Mouse (Mus musculus): Measurements from ENCODE around the gene Mars. TPM values are rescaled to one million over a fixed set of nuclear protein-coding genes. Genes with fewer than 3 reads are reported as not detected.

The Mars gene
- total and polyA plus RNA-seq, 3 experiments = 102 to 109 (median 104) TPM

GRCm38 (mm10) chr10:127330212-127330611 lies 18.6 kb upstream of the Mars start:
- DNase-seq (ENCODE audit: low spot score) (no peak), ATAC-seq (ENCODE audit: extremely low read depth, insufficient number of reproducible peaks, low FRiP score, poor library complexity, severe bottlenecking) (no peak)
- peaks cover 75% of the 10 kb centered on the region for H3K36me3 ChIP-seq (replicated peaks)
- H3K4me1 ChIP-seq (ENCODE audit: insufficient read depth, low read depth, low read length) = peaks cover 74% of the 10 kb centered on the region
- H3K9me3 ChIP-seq (replicated peaks) = no peaks in the 10 kb centered on the region
- H3K27me3 ChIP-seq (ENCODE audit: insufficient read depth, low read length) = no peaks in the 10 kb centered on the region
- no peak overlapping the region; the same call in 1 of the 2 replicates for H3K4me3 ChIP-seq (ENCODE audit: low read depth, low read length)
- TF ChIP-seq GATA1 (IDR thresholded peaks at IDR 0.05; ENCODE audit: borderline replicate concordance, low read length) (no peak), CTCF (IDR thresholded peaks at IDR 0.05; ENCODE audit: low read depth, low read length) (no peak), POLR2AphosphoS5 (IDR thresholded peaks at IDR 0.05; ENCODE audit: insufficient replicate concordance, low read depth, low read length) (no peak), TAL1 (conservative IDR thresholded peaks at IDR 0.05; ENCODE audit: low read depth, low read length) (no peak), GATA2 (IDR thresholded peaks at IDR 0.05; ENCODE audit: borderline replicate concordance, low read depth, low read length) (no peak)

DNA sequence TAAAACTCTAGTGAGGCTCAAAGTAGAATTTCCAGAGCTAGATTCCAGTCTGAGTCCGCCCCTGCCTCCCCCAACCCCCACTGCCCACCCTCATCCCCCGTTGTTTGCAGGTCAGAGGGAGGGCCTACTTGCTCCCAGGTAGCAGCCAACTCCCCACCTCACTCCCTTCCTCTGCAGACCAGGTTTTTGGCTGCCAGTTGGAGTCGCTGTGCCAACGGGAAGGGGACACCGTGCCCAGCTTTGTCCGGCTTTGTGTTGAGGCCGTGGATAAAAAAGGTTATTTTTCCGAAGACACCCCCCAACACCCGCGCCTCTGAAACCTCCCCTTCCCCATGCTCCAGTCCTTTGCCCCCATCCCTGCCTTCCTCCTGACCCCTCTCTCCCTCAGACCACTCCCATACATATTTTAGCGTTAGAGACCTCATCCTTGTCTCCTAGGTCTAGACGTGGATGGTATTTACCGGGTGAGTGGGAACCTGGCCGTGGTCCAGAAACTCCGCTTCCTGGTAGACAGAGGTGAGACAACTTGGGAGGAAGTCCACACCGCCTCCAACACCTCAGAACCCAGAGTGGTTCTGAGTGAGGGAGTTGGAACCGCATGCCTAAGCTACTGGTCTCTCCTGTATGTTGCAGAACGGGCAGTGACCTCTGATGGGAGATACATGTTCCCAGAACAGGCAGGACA lies 16.0 kb upstream of the Mars start:
- no peaks in the 10 kb centered on the region for H3K9me3 ChIP-seq (replicated peaks)
- DNase-seq (ENCODE audit: low spot score) = no peak
- H3K4me3 ChIP-seq (ENCODE audit: low read depth, low read length) = peak overlapping the region; percentile 85
- no peaks in the 10 kb centered on the region for H3K27me3 ChIP-seq (ENCODE audit: insufficient read depth, low read length)
- peaks cover 72% of the 10 kb centered on the region for H3K36me3 ChIP-seq (replicated peaks)
- H3K4me1 ChIP-seq (ENCODE audit: insufficient read depth, low read depth, low read length) = peaks cover 96% of the 10 kb centered on the region
- TF ChIP-seq TAL1 (conservative IDR thresholded peaks at IDR 0.05; ENCODE audit: low read depth, low read length) = no peak
- no peak for TF ChIP-seq GATA1 (IDR thresholded peaks at IDR 0.05; ENCODE audit: borderline replicate concordance, low read length)
- no peak for TF ChIP-seq CTCF (IDR thresholded peaks at IDR 0.05; ENCODE audit: low read depth, low read length)
- no peak for TF ChIP-seq GATA2 (IDR thresholded peaks at IDR 0.05; ENCODE audit: borderline replicate concordance, low read depth, low read length)
- TF ChIP-seq POLR2AphosphoS5 (IDR thresholded peaks at IDR 0.05; ENCODE audit: insufficient replicate concordance, low read depth, low read length) = no peak
- no peak for ATAC-seq (ENCODE audit: extremely low read depth, insufficient number of reproducible peaks, low FRiP score, poor library complexity, severe bottlenecking)

DNA sequence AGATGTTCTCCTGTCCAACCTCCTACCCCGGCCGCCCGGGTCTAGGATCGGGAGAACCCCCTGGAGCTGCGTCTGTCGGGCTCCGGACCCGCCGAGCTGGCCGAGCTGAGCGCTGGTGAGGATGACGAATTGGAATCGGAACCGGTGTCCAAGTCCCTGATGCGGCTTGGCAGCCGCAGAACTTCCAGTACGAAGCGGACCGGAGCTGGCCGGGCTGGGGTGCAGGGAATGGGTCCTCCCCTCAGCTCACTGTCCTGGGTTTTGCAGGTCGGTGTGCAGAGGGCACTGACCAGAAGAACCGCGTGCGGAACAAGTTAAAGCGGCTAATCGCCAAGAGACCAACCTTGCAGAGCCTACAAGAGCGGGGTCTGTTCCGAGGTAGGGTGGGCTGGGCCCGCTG lies 15.2 kb upstream of the Mars start:
- H3K9me3 ChIP-seq (replicated peaks) = no peaks in the 10 kb centered on the region
- ATAC-seq (ENCODE audit: extremely low read depth, insufficient number of reproducible peaks, low FRiP score, poor library complexity, severe bottlenecking) (no peak), DNase-seq (ENCODE audit: low spot score) (no peak)
- TF ChIP-seq TAL1 (conservative IDR thresholded peaks at IDR 0.05; ENCODE audit: low read depth, low read length) (no peak), CTCF (IDR thresholded peaks at IDR 0.05; ENCODE audit: low read depth, low read length) (no peak), GATA1 (IDR thresholded peaks at IDR 0.05; ENCODE audit: borderline replicate concordance, low read length) (no peak), GATA2 (IDR thresholded peaks at IDR 0.05; ENCODE audit: borderline replicate concordance, low read depth, low read length) (no peak), POLR2AphosphoS5 (IDR thresholded peaks at IDR 0.05; ENCODE audit: insufficient replicate concordance, low read depth, low read length) (no peak)
- H3K36me3 ChIP-seq (replicated peaks) = peaks cover 65% of the 10 kb centered on the region
- no peaks in the 10 kb centered on the region for H3K27me3 ChIP-seq (ENCODE audit: insufficient read depth, low read length)
- peaks cover 98% of the 10 kb centered on the region for H3K4me1 ChIP-seq (ENCODE audit: insufficient read depth, low read depth, low read length)
- peak overlapping the region; percentile 85 for H3K4me3 ChIP-seq (ENCODE audit: low read depth, low read length)

- Histone ChIP-seq H3K4me1 (ENCODE audit: insufficient read depth, low read depth, low read length) (peaks cover 99% of the 10 kb centered on the region), H3K4me3 (ENCODE audit: low read depth, low read length) (peak overlapping the region; percentile 85), H3K27me3 (ENCODE audit: insufficient read depth, low read length) (no peaks in the 10 kb centered on the region), H3K9me3 (replicated peaks) (no peaks in the 10 kb centered on the region), H3K36me3 (replicated peaks) (peaks cover 62% of the 10 kb centered on the region)
- ATAC-seq (ENCODE audit: extremely low read depth, insufficient number of reproducible peaks, low FRiP score, poor library complexity, severe bottlenecking) = no peak; the same call in 1 of the 2 replicates
- peak; percentile 74 for DNase-seq (ENCODE audit: low spot score)
- no peak for TF ChIP-seq CTCF (IDR thresholded peaks at IDR 0.05; ENCODE audit: low read depth, low read length)
- no peak for TF ChIP-seq TAL1 (conservative IDR thresholded peaks at IDR 0.05; ENCODE audit: low read depth, low read length)
- TF ChIP-seq GATA1 (IDR thresholded peaks at IDR 0.05; ENCODE audit: borderline replicate concordance, low read length) = no peak
- TF ChIP-seq POLR2AphosphoS5 (IDR thresholded peaks at IDR 0.05; ENCODE audit: insufficient replicate concordance, low read depth, low read length) = no peak
- TF ChIP-seq GATA2 (IDR thresholded peaks at IDR 0.05; ENCODE audit: borderline replicate concordance, low read depth, low read length) = no peak
These were observed 14.6 kb upstream of the Mars start for GRCm38 (mm10) chr10:127326017-127326801.

DNA sequence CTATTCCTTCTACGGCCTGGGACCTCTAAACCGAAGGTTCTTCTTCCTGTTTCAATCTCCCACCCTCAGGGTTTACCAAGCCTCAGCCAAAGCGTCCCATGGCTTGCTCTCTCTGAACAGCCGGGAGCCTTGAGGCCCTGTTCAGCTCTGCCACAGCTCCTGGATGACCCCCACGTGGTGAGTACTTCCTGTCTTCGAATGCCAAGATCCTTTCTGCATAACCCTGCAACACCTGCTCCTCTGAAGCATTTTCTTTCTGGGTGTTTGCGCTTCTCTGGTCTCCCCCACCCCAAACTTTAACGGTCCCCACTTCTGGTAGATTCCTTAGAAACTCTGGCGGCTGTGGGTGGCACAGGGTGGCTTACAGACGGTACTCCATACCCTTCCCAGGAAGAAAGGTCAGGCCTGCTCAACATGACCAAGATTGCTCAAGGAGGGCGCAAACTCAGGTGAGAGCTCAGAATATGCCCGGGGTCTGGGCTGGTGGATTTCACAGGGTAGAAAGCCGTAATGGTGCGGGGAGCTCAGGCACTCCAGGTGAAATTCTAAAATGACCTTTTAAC lies 13.9 kb upstream of the Mars start:
- Histone ChIP-seq H3K27me3 (ENCODE audit: insufficient read depth, low read length) (no peaks in the 10 kb centered on the region), H3K4me3 (ENCODE audit: low read depth, low read length) (peak overlapping the region; percentile 85), H3K4me1 (ENCODE audit: insufficient read depth, low read depth, low read length) (peaks cover 99% of the 10 kb centered on the region), H3K9me3 (replicated peaks) (no peaks in the 10 kb centered on the region), H3K36me3 (replicated peaks) (peaks cover 59% of the 10 kb centered on the region)
- ATAC-seq (ENCODE audit: extremely low read depth, insufficient number of reproducible peaks, low FRiP score, poor library complexity, severe bottlenecking) (no peak), DNase-seq (ENCODE audit: low spot score) (no peak)
- TF ChIP-seq TAL1 (conservative IDR thresholded peaks at IDR 0.05; ENCODE audit: low read depth, low read length) = no peak
- no peak for TF ChIP-seq GATA1 (IDR thresholded peaks at IDR 0.05; ENCODE audit: borderline replicate concordance, low read length)
- no peak for TF ChIP-seq CTCF (IDR thresholded peaks at IDR 0.05; ENCODE audit: low read depth, low read length)
- no peak for TF ChIP-seq GATA2 (IDR thresholded peaks at IDR 0.05; ENCODE audit: borderline replicate concordance, low read depth, low read length)
- TF ChIP-seq POLR2AphosphoS5 (IDR thresholded peaks at IDR 0.05; ENCODE audit: insufficient replicate concordance, low read depth, low read length) = no peak

- Histone ChIP-seq H3K4me3 (ENCODE audit: low read depth, low read length) (peak overlapping the region; percentile 72; the same call in 1 of the 2 replicates), H3K27me3 (ENCODE audit: insufficient read depth, low read length) (no peaks in the 10 kb centered on the region), H3K36me3 (replicated peaks) (peaks cover 52% of the 10 kb centered on the region), H3K4me1 (ENCODE audit: insufficient read depth, low read depth, low read length) (peaks cover 93% of the 10 kb centered on the region), H3K9me3 (replicated peaks) (no peaks in the 10 kb centered on the region)
- DNase-seq (ENCODE audit: low spot score) (peak; percentile 77), ATAC-seq (ENCODE audit: extremely low read depth, insufficient number of reproducible peaks, low FRiP score, poor library complexity, severe bottlenecking) (0 out of 2 replicates have a peak, but pooled peaks have one; percentile 41)
- TF ChIP-seq CTCF (IDR thresholded peaks at IDR 0.05; ENCODE audit: low read depth, low read length) = peak; percentile 41
- TF ChIP-seq POLR2AphosphoS5 (IDR thresholded peaks at IDR 0.05; ENCODE audit: insufficient replicate concordance, low read depth, low read length) = no peak
These were observed 12.9 kb upstream of the Mars start for GRCm38 (mm10) chr10:127324495-127324894.

Data from G1E (cell line).